In the genomic region with DNA sequence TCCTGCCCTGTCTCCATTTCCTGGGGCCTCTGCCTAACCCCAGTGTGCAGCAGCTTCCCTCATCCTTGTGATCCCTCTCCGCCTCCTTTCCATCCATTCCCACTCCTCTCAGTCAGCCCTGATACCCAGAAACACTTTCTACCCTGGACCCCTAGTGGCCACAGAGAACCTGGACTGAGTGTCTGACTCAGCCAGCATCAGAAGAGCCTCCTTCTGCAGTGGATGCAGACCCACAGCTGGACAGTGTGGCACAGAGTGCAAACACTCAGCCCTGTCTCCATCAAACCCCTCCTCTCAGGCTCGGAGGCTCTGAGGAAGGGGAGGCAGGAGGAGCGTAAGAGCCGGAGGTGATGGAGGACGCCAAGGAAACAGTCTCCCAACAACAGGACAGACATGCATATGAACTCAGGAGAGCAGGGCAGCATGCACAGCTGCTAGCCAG, we compare ENCODE assay signal across 14 mouse cellular contexts. TPM values are rescaled to one million over a fixed set of nuclear protein-coding genes. Genes with fewer than 3 reads are reported as not detected.
DNase-seq lines count a peak whose midpoint lies in the region; ATAC-seq lines count a peak whose summit lies in the region.
"Had no signal": no experiment of that assay in that cellular context is flagged by ENCODE, and none has a peak within 500 bp of the region (broad histone marks: within the 10 kb centered on the region; RNA-seq: fewer than 3 reads in every experiment).

No protein-coding gene starts in this region.

- WGBS in limb, embryonic 10.5 days: 37% methylated on average over 5 of the region's 5 CpGs

- H3K27me3 ChIP-seq in limb, embryonic 10.5 days (ENCODE audit: low read depth, poor library complexity, severe bottlenecking): peaks cover 6% of the 10 kb centered on the region; the same call in 1 of the 2 replicates
- H3K27me3 ChIP-seq: limb, embryonic 13.5 days had no signal

- intact Hi-C loops in heart, postnatal 14 days (cut with DNase I): no loop called here

- H3K4me1 ChIP-seq in limb, embryonic 10.5 days: peaks cover 21% of the 10 kb centered on the region

- no peaks in the 10 kb centered on the region for H3K9me3 ChIP-seq in limb, embryonic 10.5 days (replicated peaks)
- H3K9me3 ChIP-seq: limb, embryonic 13.5 days had no signal

- H3K27ac ChIP-seq in limb, embryonic 10.5 days: no peak overlapping the region
- H3K27ac ChIP-seq: limb, embryonic 13.5 days had no signal

- DNase-seq in heart, adult 11 months: peak; percentile 25
- DNase-seq in heart, postnatal 14 days: no peak
- peak; percentile 14 for DNase-seq in urinary bladder, adult 2 months (ENCODE audit: low spot score)
- DNase-seq in urinary bladder, postnatal 36 days (ENCODE audit: low spot score in 2 of 2): no peak
- peak; percentile 43 for DNase-seq in limb, embryonic 10.5 days (ENCODE audit: low spot score)
- no peak for DNase-seq in yolk sac, embryonic 10.5 days (ENCODE audit: low spot score)
- no peak for DNase-seq in gastrocnemius, postnatal 4 days (ENCODE audit: low spot score in 2 of 2)
- DNase-seq: heart, adult 18-20 months had no signal

- H3K4me3 ChIP-seq in limb, embryonic 10.5 days: no peak overlapping the region
- H3K4me3 ChIP-seq: erythroblast, embryonic 14.5 days; limb, embryonic 13.5 days had no signal

- H3K36me3 ChIP-seq in limb, embryonic 10.5 days: no peaks in the 10 kb centered on the region
- H3K36me3 ChIP-seq: limb, embryonic 13.5 days had no signal

- no peak for ATAC-seq in megakaryocyte, adult 5-6 weeks (ENCODE audit: poor library complexity, severe bottlenecking)
- ATAC-seq: activated CD4-positive, CD25-positive, alpha-beta regulatory T cell, adult 4 months had no signal

RNA-seq across cellular contexts. Expression of gene Slc18a3, which starts 27.3 kb away (rescaled TPM):
- total RNA-seq in heart, postnatal 14 days (2021): not detected
- 0.14 and 0.29 TPM in 2 replicates for polyA plus RNA-seq in urinary bladder, adult 2 months (2012; rRNA removed)
- not detected in 2 replicates for polyA plus RNA-seq in limb, embryonic 10.5 days (2016; fragmentation: Nextera tagmentation; extraction: Ambion mirVana)
- not detected for total RNA-seq in gastrocnemius, postnatal 4 days (2021)
- not detected in 2 replicates for total RNA-seq in megakaryocyte, adult 5-6 weeks (2015)
- total RNA-seq in megakaryocyte, adult 5-6 weeks (2017): not detected in 2 replicates
- total RNA-seq: heart, adult 18-20 months had no signal
- polyA plus RNA-seq: activated CD4-positive, CD25-positive, alpha-beta regulatory T cell, adult 4 months; C2C12; erythroblast, embryonic 14.5 days; kidney, embryonic 14.5 days had no signal

RNA-seq across cellular contexts. Expression of gene Chat, which starts 28.4 kb away (rescaled TPM):
- total RNA-seq in heart, postnatal 14 days (2021): not detected
- 0.07 and 0.08 TPM in 2 replicates for polyA plus RNA-seq in urinary bladder, adult 2 months (2012; rRNA removed)
- not detected in 2 replicates for polyA plus RNA-seq in limb, embryonic 10.5 days (2016; fragmentation: Nextera tagmentation; extraction: Ambion mirVana)
- not detected for total RNA-seq in gastrocnemius, postnatal 4 days (2021)
- total RNA-seq in megakaryocyte, adult 5-6 weeks (2015): not detected in 2 replicates
- not detected in 2 replicates for total RNA-seq in megakaryocyte, adult 5-6 weeks (2017)
- total RNA-seq: heart, adult 18-20 months had no signal
- polyA plus RNA-seq: activated CD4-positive, CD25-positive, alpha-beta regulatory T cell, adult 4 months; C2C12; erythroblast, embryonic 14.5 days; limb, embryonic 13.5 days had no signal

RNA-seq across cellular contexts. Expression of gene 1700024G13Rik, which starts 49.2 kb away (rescaled TPM):
- not detected for total RNA-seq in heart, postnatal 14 days (2021)
- polyA plus RNA-seq in urinary bladder, adult 2 months (2012; rRNA removed): not detected in 2 replicates
- not detected in 2 replicates for polyA plus RNA-seq in limb, embryonic 10.5 days (2016; fragmentation: Nextera tagmentation; extraction: Ambion mirVana)
- not detected for total RNA-seq in gastrocnemius, postnatal 4 days (2021)
- not detected in 2 replicates for total RNA-seq in megakaryocyte, adult 5-6 weeks (2015)
- total RNA-seq in megakaryocyte, adult 5-6 weeks (2017): not detected in 2 replicates
- total RNA-seq: heart, adult 18-20 months had no signal
- polyA plus RNA-seq: activated CD4-positive, CD25-positive, alpha-beta regulatory T cell, adult 4 months; C2C12; erythroblast, embryonic 14.5 days; kidney, embryonic 14.5 days; limb, embryonic 13.5 days had no signal

Comparison
In these comparisons a context has a peak if more than half of its experiments do, and no peak if none do; other contexts are left out.
1. DNase-seq: peak in heart, adult 11 months (single experiment), urinary bladder, adult 2 months (single experiment) and limb, embryonic 10.5 days (single experiment); none in heart, postnatal 14 days (0 of 2), urinary bladder, postnatal 36 days (0 of 2), yolk sac, embryonic 10.5 days (single experiment) and gastrocnemius, postnatal 4 days (0 of 2).